23 mouse cellular contexts compared by ENCODE assay signal in the genomic region with DNA sequence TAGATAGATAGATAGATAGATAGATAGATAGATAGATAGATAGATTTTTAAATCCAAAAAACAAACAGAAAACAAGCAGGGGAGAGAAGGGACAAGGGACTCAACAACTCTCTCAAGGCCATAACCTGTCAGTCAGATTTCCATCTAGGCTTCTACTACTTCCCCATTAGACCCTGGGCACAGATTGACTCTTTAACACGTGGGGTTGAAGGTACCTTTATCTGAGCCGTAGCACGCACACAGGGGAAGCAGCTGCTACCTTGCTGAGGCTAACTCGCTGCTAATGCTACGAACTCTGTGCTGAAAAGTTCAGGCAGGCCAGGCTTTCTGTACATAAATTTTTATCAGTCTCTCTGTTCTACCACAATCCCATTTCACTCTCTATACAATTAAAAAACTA.
DNase-seq lines count a peak whose midpoint lies in the region; ATAC-seq and TF ChIP-seq lines count a peak whose summit lies in the region.
"Had no signal": no experiment of that assay in that cellular context is flagged by ENCODE, and none has a peak within 500 bp of the region (broad histone marks: within the 10 kb centered on the region; RNA-seq: fewer than 3 reads in every experiment).

No protein-coding gene starts in this region.

- H3K9me3 ChIP-seq in CH12.LX (replicated peaks; ENCODE audit: low read length) = no peaks in the 10 kb centered on the region
- H3K9me3 ChIP-seq in forebrain, postnatal 0 days (ENCODE audit: low read length) = no peaks in the 10 kb centered on the region
- H3K9me3 ChIP-seq: embryonic facial prominence, embryonic 13.5 days; embryonic facial prominence, embryonic 15.5 days; forebrain, embryonic 10.5 days; forebrain, embryonic 12.5 days; G1E had no signal

- TF ChIP-seq RAD21 in CH12.LX (IDR thresholded peaks at IDR 0.05; ENCODE audit: low read depth, low read length) = no peak

- H3K4me1 ChIP-seq in CH12.LX (ENCODE audit: control insufficient read depth in 1 of 2, insufficient read depth in 2 of 2) = peaks cover 0 to 4% of the 10 kb centered on the region in 2 experiments; a peak in 2 of 4 replicates
- no peaks in the 10 kb centered on the region for H3K4me1 ChIP-seq in forebrain, postnatal 0 days (ENCODE audit: insufficient read depth)
- H3K4me1 ChIP-seq: embryonic facial prominence, embryonic 13.5 days; embryonic facial prominence, embryonic 15.5 days; forebrain, embryonic 12.5 days had no signal

- DNase-seq in CH12.LX (ENCODE audit: extremely low read depth) = peak; percentile 14
- no peak for DNase-seq in forebrain, postnatal 0 days
- DNase-seq in right cerebral cortex, postnatal 36 days (ENCODE audit: low spot score in 2 of 2) = no peak
- no peak for DNase-seq in right cerebral cortex, postnatal 4 days
- DNase-seq: adrenal gland, adult 8-10 months; adrenal gland, postnatal 14 days; adrenal gland, postnatal 36 days; cerebellum, adult 11-12 months; cerebellum, adult 2 months; cerebellum, adult 9-10 months; cerebellum, postnatal 25 days had no signal

- no peak for TF ChIP-seq POLR2A in CH12.LX (IDR thresholded peaks at IDR 0.05; ENCODE audit: low read depth, low read length)

- no peak overlapping the region for H3K27ac ChIP-seq in CH12.LX (ENCODE audit: insufficient read depth, low read depth)
- H3K27ac ChIP-seq in forebrain, postnatal 0 days (ENCODE audit: low read depth, low read length) = no peak overlapping the region
- H3K27ac ChIP-seq: embryonic facial prominence, embryonic 13.5 days; embryonic facial prominence, embryonic 15.5 days; forebrain, embryonic 10.5 days; forebrain, embryonic 12.5 days had no signal

- TF ChIP-seq EP300 in CH12.LX (IDR thresholded peaks at IDR 0.05; ENCODE audit: low read length) = no peak

- no peaks in the 10 kb centered on the region for H3K27me3 ChIP-seq in CH12.LX (replicated peaks)
- H3K27me3 ChIP-seq in forebrain, postnatal 0 days (ENCODE audit: insufficient read depth, low read length) = no peaks in the 10 kb centered on the region
- H3K27me3 ChIP-seq: embryonic facial prominence, embryonic 13.5 days; embryonic facial prominence, embryonic 15.5 days; forebrain, embryonic 12.5 days; Patski had no signal

- WGBS in forebrain, postnatal 0 days = 85% methylated on average over 5 of the region's 5 CpGs

- no peak for TF ChIP-seq CTCF in CH12.LX (conservative IDR thresholded peaks at IDR 0.05 in 1 of 2, IDR thresholded peaks at IDR 0.05 in 1 of 2; ENCODE audit: low read depth in 2 of 2, low read length in 2 of 2)
- no peak for TF ChIP-seq CTCF in forebrain, postnatal 0 days (IDR thresholded peaks at IDR 0.05; ENCODE audit: low read depth)

- no peak overlapping the region for H3K4me3 ChIP-seq in CH12.LX (replicated peaks in 1 of 3; ENCODE audit: low read depth in 2 of 3, low read length in 2 of 3, poor library complexity in 1 of 3)
- no peak overlapping the region for H3K4me3 ChIP-seq in forebrain, postnatal 0 days (ENCODE audit: low read depth, low read length)
- H3K4me3 ChIP-seq: embryonic facial prominence, embryonic 13.5 days; embryonic facial prominence, embryonic 15.5 days; erythroblast, embryonic 14.5 days; forebrain, embryonic 10.5 days; forebrain, embryonic 12.5 days had no signal

- no peak overlapping the region for H3K9ac ChIP-seq in CH12.LX (ENCODE audit: insufficient read depth, low read depth)
- H3K9ac ChIP-seq in forebrain, postnatal 0 days = no peak overlapping the region
- H3K9ac ChIP-seq: embryonic facial prominence, embryonic 13.5 days; embryonic facial prominence, embryonic 15.5 days; forebrain, embryonic 12.5 days had no signal

- H3K36me3 ChIP-seq in CH12.LX (replicated peaks in 1 of 2; ENCODE audit: control insufficient read depth in 1 of 2, insufficient read depth in 1 of 2, low read length in 1 of 2) = no peaks in the 10 kb centered on the region
- H3K36me3 ChIP-seq in forebrain, postnatal 0 days (ENCODE audit: insufficient read depth) = no peaks in the 10 kb centered on the region
- H3K36me3 ChIP-seq: embryonic facial prominence, embryonic 13.5 days; embryonic facial prominence, embryonic 15.5 days; forebrain, embryonic 10.5 days; forebrain, embryonic 12.5 days; G1E had no signal

- in situ Hi-C loops in CH12.LX (cut with MboI; ENCODE audit: low pct_ligation_motif_present, low pct_unique_long_range_greater_than_20kb, low sequenced_read_pairs) = no loop called here

- no peak overlapping the region for H3K4me2 ChIP-seq in CH12.LX (ENCODE audit: insufficient read depth, low read depth, poor library complexity, severe bottlenecking)
- H3K4me2 ChIP-seq in forebrain, postnatal 0 days (ENCODE audit: low read depth) = no peak overlapping the region
- H3K4me2 ChIP-seq: embryonic facial prominence, embryonic 13.5 days; embryonic facial prominence, embryonic 15.5 days; forebrain, embryonic 12.5 days had no signal

- no peaks in the 10 kb centered on the region for H3K79me2 ChIP-seq in CH12.LX (replicated peaks; ENCODE audit: control insufficient read depth, extremely low read depth, insufficient read depth, poor library complexity, severe bottlenecking)

- dilution Hi-C loops in CH12.LX (cut with MboI; ENCODE audit: extremely low pct_ligation_motif_present, extremely low pct_unique_long_range_greater_than_20kb, low sequenced_read_pairs) = no loop called here

- peak; percentile 73 for ATAC-seq in common myeloid progenitor, adult 5-6 weeks (replicated peaks; ENCODE audit: low read depth, poor library complexity, severe bottlenecking)
- ATAC-seq in hematopoietic stem cell, adult 5-6 weeks (replicated peaks in 1 of 2; ENCODE audit: insufficient read depth in 1 of 2, low FRiP score in 2 of 2, low TSS enrichment in 1 of 2, low read depth in 1 of 2, poor library complexity in 2 of 2, severe bottlenecking in 2 of 2) = peak; percentile 77 to 90
- no peak for ATAC-seq in forebrain, postnatal 0 days
- ATAC-seq: activated CD4-positive, CD25-positive, alpha-beta regulatory T cell, adult 4 months; forebrain, embryonic 14.5 days; forebrain, embryonic 16.5 days; Patski had no signal

TF ChIP-seq in CH12.LX, 34 proteins besides CTCF, POLR2A, EP300 and RAD21:
- TF ChIP-seq ZMIZ1 (IDR thresholded peaks at IDR 0.05; ENCODE audit: low read depth, low read length) (no peak), MAX (IDR thresholded peaks at IDR 0.05; ENCODE audit: low read length) (0 out of 2 replicates have a peak, but pooled peaks have one; percentile 18)
